Mouse (Mus musculus): ENCODE data around the gene Ccdc24. TPM values are rescaled to one million over a fixed set of nuclear protein-coding genes. Genes with fewer than 3 reads are reported as not detected.

Ccdc24 gene
- total and polyA plus RNA-seq, 3 experiments, result 0.19 to 0.36 TPM; not detected in 1

DNA sequence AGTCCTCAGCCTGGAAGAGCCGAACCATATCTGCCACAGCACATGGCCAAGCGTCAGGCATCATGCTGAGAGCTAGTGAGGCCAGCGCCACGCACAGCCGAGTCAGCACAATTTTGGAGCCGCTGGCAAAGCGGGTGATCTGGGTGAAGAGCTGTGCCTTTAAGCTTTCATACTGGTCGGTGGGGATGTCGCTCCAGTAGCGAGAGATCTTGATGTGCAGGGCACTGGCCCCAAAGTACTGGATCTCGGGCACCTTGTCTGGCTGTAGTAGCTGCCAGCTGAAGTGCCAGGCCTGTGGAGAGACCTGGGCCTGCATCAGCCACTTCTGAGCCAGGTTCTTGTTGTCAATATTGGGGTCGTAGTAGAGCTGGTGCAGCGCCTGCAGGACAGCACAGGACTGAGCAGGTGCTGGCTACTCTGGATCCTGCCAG, 39.8 kb upstream of the Ccdc24 start:
- peaks cover 3 to 20% of the 10 kb centered on the region in 2 experiments; a peak in 3 of 4 replicates for H3K4me1 ChIP-seq (ENCODE audit: control insufficient read depth in 1 of 2, insufficient read depth in 2 of 2, low read length in 2 of 2)
- H3K36me3 ChIP-seq (ENCODE audit: control insufficient read depth in 1 of 2, insufficient read depth in 2 of 2, low read length in 2 of 2), result peaks cover 0 to 21% of the 10 kb centered on the region in 2 experiments; a peak in 2 of 4 replicates

DNA sequence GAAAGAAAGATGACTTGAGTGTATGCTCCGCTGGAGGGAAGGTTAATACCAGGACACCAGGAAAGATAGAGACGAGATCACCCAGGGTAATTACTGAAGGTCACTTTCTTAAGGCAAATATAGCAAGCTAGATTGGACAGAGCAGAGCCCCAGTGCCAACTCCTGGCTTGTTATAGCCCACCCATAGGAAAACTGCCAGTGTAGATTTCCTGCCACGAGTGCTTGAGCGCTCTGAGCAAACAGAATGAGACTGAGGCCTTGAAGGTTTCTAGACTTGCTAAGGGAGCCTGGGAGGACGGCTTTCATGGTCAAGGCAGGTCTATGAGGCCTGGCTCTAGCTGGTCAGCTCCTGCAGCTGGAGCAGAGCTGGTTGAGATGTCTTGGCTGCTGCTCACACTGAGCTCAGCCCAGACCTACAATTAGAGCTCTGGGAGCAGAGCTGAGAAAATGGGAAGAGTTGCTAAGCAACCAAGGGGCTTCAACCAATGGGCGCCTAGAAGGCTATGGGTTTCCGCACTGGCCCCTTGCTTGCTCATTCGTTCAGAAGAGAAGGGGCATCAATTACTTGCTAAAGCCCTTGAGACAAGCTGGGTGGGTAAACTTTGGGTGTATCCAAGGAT, 36.6 kb upstream of the Ccdc24 start:
- H3K4me1 ChIP-seq (ENCODE audit: control insufficient read depth in 1 of 2, insufficient read depth in 2 of 2, low read length in 2 of 2), result peaks cover 0 to 12% of the 10 kb centered on the region in 2 experiments; a peak in 2 of 4 replicates
- H3K36me3 ChIP-seq (ENCODE audit: control insufficient read depth in 1 of 2, insufficient read depth in 2 of 2, low read length in 2 of 2), result peaks cover 0 to 11% of the 10 kb centered on the region in 2 experiments; a peak in 3 of 4 replicates
- H3K27me3 ChIP-seq (ENCODE audit: control insufficient read depth in 1 of 2, insufficient read depth in 2 of 2, low read length in 2 of 2), result no peaks in the 10 kb centered on the region
- no peak overlapping the region for H3K9ac ChIP-seq (ENCODE audit: control insufficient read depth, low read depth, low read length, poor library complexity, severe bottlenecking)
- DNase-seq (ENCODE audit: low read depth, low spot score), result no peak
- H3K9me3 ChIP-seq (replicated peaks; ENCODE audit: insufficient read depth, low read length), result no peaks in the 10 kb centered on the region
- no peak overlapping the region for H3K27ac ChIP-seq (ENCODE audit: control insufficient read depth, low read depth, low read length)
- no peak for TF ChIP-seq KAT2A (conservative IDR thresholded peaks at IDR 0.05; ENCODE audit: low read depth, low read length)
- no peak for TF ChIP-seq GABPA (IDR thresholded peaks at IDR 0.05; ENCODE audit: low read depth, low read length)
- TF ChIP-seq USF1 (IDR thresholded peaks at IDR 0.05; ENCODE audit: low read depth, low read length), result no peak
- no peak overlapping the region for H3K4me3 ChIP-seq (ENCODE audit: control insufficient read depth in 1 of 2, insufficient read depth in 1 of 2, low read depth in 2 of 2, low read length in 2 of 2)
- peaks cover 31% of the 10 kb centered on the region for H3K79me2 ChIP-seq (ENCODE audit: control insufficient read depth, insufficient read depth, low read length, poor library complexity)

More for the DNA sequence above, 39.8 kb upstream of the Ccdc24 start:
- H3K9ac ChIP-seq (ENCODE audit: control insufficient read depth, low read depth, low read length, poor library complexity, severe bottlenecking), result no peak overlapping the region
- peaks cover 41% of the 10 kb centered on the region for H3K79me2 ChIP-seq (ENCODE audit: control insufficient read depth, insufficient read depth, low read length, poor library complexity)
- H3K27me3 ChIP-seq (ENCODE audit: control insufficient read depth in 1 of 2, insufficient read depth in 2 of 2, low read length in 2 of 2), result no peaks in the 10 kb centered on the region
- DNase-seq (ENCODE audit: low read depth, low spot score), result no peak
- TF ChIP-seq UBTF (IDR thresholded peaks at IDR 0.05; ENCODE audit: borderline replicate concordance, insufficient read depth, low read depth, low read length) (no peak), ZKSCAN1 (IDR thresholded peaks at IDR 0.05; ENCODE audit: low read depth, low read length) (no peak), MAZ (IDR thresholded peaks at IDR 0.05; ENCODE audit: low read depth, low read length) (no peak), USF2 (IDR thresholded peaks at IDR 0.05; ENCODE audit: borderline replicate concordance in 1 of 2, insufficient read depth in 1 of 2, low read depth in 1 of 2, low read length in 2 of 2) (no peak), MAX (IDR thresholded peaks at IDR 0.05; ENCODE audit: low read length) (no peak), NRF1 (IDR thresholded peaks at IDR 0.05; ENCODE audit: insufficient read depth, low read depth, low read length, poor library complexity, severe bottlenecking) (no peak), TBP (IDR thresholded peaks at IDR 0.05; ENCODE audit: low read depth, low read length) (no peak), ZC3H11A (IDR thresholded peaks at IDR 0.05; ENCODE audit: low read depth, low read length) (no peak), MAFK (IDR thresholded peaks at IDR 0.05; ENCODE audit: borderline replicate concordance, low read depth, low read length) (no peak), GABPA (IDR thresholded peaks at IDR 0.05; ENCODE audit: low read depth, low read length) (no peak), SMC3 (IDR thresholded peaks at IDR 0.05; ENCODE audit: low read depth, low read length) (no peak), USF1 (IDR thresholded peaks at IDR 0.05; ENCODE audit: low read depth, low read length) (no peak)
- no peak overlapping the region for H3K27ac ChIP-seq (ENCODE audit: control insufficient read depth, low read depth, low read length)
- no peak overlapping the region for H3K4me3 ChIP-seq (ENCODE audit: control insufficient read depth in 1 of 2, insufficient read depth in 1 of 2, low read depth in 2 of 2, low read length in 2 of 2)
- H3K9me3 ChIP-seq (replicated peaks; ENCODE audit: insufficient read depth, low read length), result no peaks in the 10 kb centered on the region

All from MEL (cell line).